Mouse (Mus musculus): ENCODE measurements around the gene Olfr1312. TPM values are rescaled to one million over a fixed set of nuclear protein-coding genes. Genes with fewer than 3 reads are reported as not detected.

Gene Olfr1312
- polyA plus RNA-seq (2015; fragmentation: Nextera tagmentation; extraction: Ambion mirVana) = not detected in 2 replicates

GRCm38 (mm10) chr2:112050138-112050537 is at the start of gene Olfr1312:
Gene Olfr1312 (minus strand): TSS chr2:112050238.

GRCm38 (mm10) chr2:112096681-112097080 is 46.6 kb upstream of the Olfr1312 start, which contains the start of gene Olfr1314:
Gene Olfr1314 (minus strand): TSS chr2:112096781.

GRCm38 (mm10) chr2:112077743-112078142 is 27.7 kb upstream of the Olfr1312 start, which contains the start of gene Olfr1313:
Gene Olfr1313 (minus strand): TSS chr2:112077843.

DNA sequence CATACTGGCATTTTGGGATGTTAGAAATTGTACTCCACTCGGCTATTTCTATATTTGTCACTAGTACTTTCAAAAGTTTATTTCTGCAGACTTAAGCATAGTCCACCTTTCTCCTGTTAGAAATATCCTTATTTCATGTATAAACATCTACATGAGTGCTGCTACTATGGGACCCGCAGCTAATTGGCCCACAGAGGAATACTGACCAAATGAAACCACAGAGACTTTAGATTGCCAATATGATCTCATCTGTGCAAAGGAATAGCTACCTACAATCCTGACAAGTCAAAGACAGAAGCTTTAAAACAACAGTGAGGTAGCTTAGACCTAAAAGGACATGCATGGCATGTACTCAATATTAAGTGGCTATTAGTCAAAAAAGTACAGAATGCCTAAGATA is 25.7 kb downstream of the Olfr1312 start, which contains the start of gene Olfr1311:
Olfr1311 (minus strand) TSS at position 101 of the 400 bp plus-strand sequence.

GRCm38 (mm10) chr2:112012608-112013007 is 37.4 kb downstream of the Olfr1312 start, which contains the start of gene Olfr1310:
Gene Olfr1310 (minus strand): TSS chr2:112012708.

DNA sequence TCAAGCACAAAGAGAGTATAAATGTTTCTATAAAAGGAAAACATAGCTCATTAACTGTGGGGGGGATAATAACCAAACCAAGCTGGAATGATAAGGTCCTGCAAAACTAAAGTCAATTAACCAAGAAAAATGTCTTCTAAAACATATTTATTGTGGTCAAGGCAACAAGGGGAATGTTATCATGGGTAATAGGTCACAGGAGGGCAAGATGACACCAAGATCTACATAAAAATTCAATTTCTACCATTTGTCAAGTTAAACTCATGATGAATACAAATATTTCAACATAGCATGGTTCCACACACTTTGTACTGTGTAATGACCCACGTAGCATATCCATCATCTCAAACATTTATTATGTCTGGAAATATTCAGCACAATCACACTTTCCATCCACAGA is 59.9 kb downstream of the Olfr1312 start, which contains the start of gene Olfr1309:
Olfr1309 (minus strand) TSS at position 101 of the 400 bp plus-strand sequence.

Other genes with a start within 250 kb of the Olfr1312 start
- gene Olfr1303, start 229.9 kb downstream of the Olfr1312 start, polyA plus RNA-seq (2015; fragmentation: Nextera tagmentation; extraction: Ambion mirVana) = not detected in 2 replicates
- gene Olfr1305, start 173.1 kb downstream of the Olfr1312 start, polyA plus RNA-seq (2015; fragmentation: Nextera tagmentation; extraction: Ambion mirVana) = not detected in 2 replicates
- not detected in 2 replicates for gene Olfr1306, start 134.0 kb downstream of the Olfr1312 start, polyA plus RNA-seq (2015; fragmentation: Nextera tagmentation; extraction: Ambion mirVana)
- not detected in 2 replicates for gene Olfr1307, start 100.8 kb downstream of the Olfr1312 start, polyA plus RNA-seq (2015; fragmentation: Nextera tagmentation; extraction: Ambion mirVana)
- not detected in 2 replicates for gene Olfr1308, start 85.3 kb downstream of the Olfr1312 start, polyA plus RNA-seq (2015; fragmentation: Nextera tagmentation; extraction: Ambion mirVana)
- gene Olfr1309, start 60.0 kb downstream of the Olfr1312 start, polyA plus RNA-seq (2015; fragmentation: Nextera tagmentation; extraction: Ambion mirVana) = not detected in 2 replicates
- not detected in 2 replicates for gene Olfr1310, start 37.5 kb downstream of the Olfr1312 start, polyA plus RNA-seq (2015; fragmentation: Nextera tagmentation; extraction: Ambion mirVana)
- not detected in 2 replicates for gene Olfr1311, start 25.8 kb downstream of the Olfr1312 start, polyA plus RNA-seq (2015; fragmentation: Nextera tagmentation; extraction: Ambion mirVana)
- gene Olfr1313, start 27.6 kb upstream of the Olfr1312 start, polyA plus RNA-seq (2015; fragmentation: Nextera tagmentation; extraction: Ambion mirVana) = not detected in 2 replicates
- not detected in 2 replicates for gene Olfr1314, start 46.5 kb upstream of the Olfr1312 start, polyA plus RNA-seq (2015; fragmentation: Nextera tagmentation; extraction: Ambion mirVana)
- gene Olfr1315-ps1, start 65.2 kb upstream of the Olfr1312 start, polyA plus RNA-seq (2015; fragmentation: Nextera tagmentation; extraction: Ambion mirVana) = not detected in 2 replicates
- gene Olfr1316, start 84.7 kb upstream of the Olfr1312 start, polyA plus RNA-seq (2015; fragmentation: Nextera tagmentation; extraction: Ambion mirVana) = not detected in 2 replicates
- not detected in 2 replicates for gene Olfr1317, start 90.1 kb upstream of the Olfr1312 start, polyA plus RNA-seq (2015; fragmentation: Nextera tagmentation; extraction: Ambion mirVana)
- gene Olfr1318, start 104.0 kb upstream of the Olfr1312 start, polyA plus RNA-seq (2015; fragmentation: Nextera tagmentation; extraction: Ambion mirVana) = 0.03 TPM in 1 of 2 replicates, not detected in the other
- gene Lpcat4, start 189.2 kb upstream of the Olfr1312 start, polyA plus RNA-seq (2015; fragmentation: Nextera tagmentation; extraction: Ambion mirVana) = 6.7 and 9.5 TPM in 2 replicates
- gene Nutm1, start 209.1 kb upstream of the Olfr1312 start, polyA plus RNA-seq (2015; fragmentation: Nextera tagmentation; extraction: Ambion mirVana) = 0.05 TPM in 1 of 2 replicates, not detected in the other
- 337 and 398 TPM in 2 replicates for gene Nop10, start 211.7 kb upstream of the Olfr1312 start, polyA plus RNA-seq (2015; fragmentation: Nextera tagmentation; extraction: Ambion mirVana)
- 8.2 and 9.0 TPM in 2 replicates for gene Slc12a6, start 215.6 kb upstream of the Olfr1312 start, polyA plus RNA-seq (2015; fragmentation: Nextera tagmentation; extraction: Ambion mirVana)
- not detected in 2 replicates for gene Gm21985, start 216.1 kb upstream of the Olfr1312 start, polyA plus RNA-seq (2015; fragmentation: Nextera tagmentation; extraction: Ambion mirVana)

Data from adrenal gland, postnatal 0 days (tissue).